Mouse (Mus musculus): ENCODE results near the gene Sirt7. TPM values are rescaled to one million over a fixed set of nuclear protein-coding genes. Genes with fewer than 3 reads are reported as not detected.

The Sirt7 gene
- polyA plus RNA-seq, 1 experiment from 2014 or later = 27.7 TPM

DNA sequence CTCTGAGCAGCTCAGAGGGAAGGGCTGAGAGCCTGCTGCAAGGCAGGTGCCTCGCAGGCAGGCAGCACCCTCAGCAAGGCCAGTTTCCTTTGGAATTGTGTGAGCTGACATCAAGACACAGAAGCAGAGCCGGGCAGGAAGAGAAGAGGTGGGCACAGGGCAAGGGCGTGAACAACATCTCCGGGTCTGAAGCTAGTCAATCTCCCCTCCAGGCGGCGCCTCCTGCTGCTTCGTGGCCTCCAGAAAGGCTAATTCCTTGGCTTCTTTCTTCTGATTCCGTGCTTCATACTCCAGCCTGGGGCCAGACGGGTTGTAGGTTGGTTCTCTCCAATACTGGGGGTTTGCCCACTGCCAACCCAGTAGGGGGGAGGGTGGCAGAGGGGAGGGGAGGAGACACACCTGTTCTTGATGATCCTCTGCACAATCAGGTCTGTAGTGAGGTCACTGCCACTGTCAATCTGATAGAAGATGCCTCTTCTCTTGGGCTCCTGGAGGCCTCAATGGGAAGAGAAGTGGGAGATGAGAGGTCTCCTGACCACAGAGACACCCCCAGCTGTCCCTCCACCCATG is 14.5 kb downstream of the Sirt7 start:
- DNase-seq (ENCODE audit: low spot score) = no peak
- H3K36me3 ChIP-seq (replicated peaks) = peaks cover 83% of the 10 kb centered on the region
- WGBS = 85% methylated on average over 9 of the region's 9 CpGs

DNA sequence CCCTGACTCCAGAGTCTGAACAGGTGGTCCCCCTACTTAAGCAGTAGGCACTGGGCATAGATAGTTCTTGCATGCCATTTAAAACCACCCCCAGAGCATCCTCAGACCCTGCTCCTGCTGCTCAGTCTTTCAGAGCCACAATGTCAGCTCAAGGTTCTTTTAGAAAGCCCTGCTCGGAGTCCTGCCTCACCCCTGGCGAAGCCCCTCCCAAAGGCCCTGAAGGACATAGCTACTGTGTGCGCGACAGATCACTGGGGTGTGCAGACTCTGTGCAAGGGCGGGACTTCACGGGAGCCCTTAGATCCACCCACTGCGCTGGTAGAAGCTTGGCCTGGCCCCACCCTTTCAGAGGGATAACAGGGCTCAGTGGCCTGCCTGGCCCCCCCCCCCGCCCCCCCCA is 15.8 kb downstream of the Sirt7 start:
- Histone ChIP-seq H3K4me1 (peaks cover 25% of the 10 kb centered on the region), H3K9me3 (no peaks in the 10 kb centered on the region), H3K27me3 (replicated peaks; ENCODE audit: low read depth, poor library complexity, severe bottlenecking) (peaks cover 40% of the 10 kb centered on the region), H3K27ac (replicated peaks) (peak overlapping the region; percentile 20; the same call in 1 of the 2 replicates), H3K4me3 (peak overlapping the region; percentile 49), H3K36me3 (replicated peaks) (peaks cover 86% of the 10 kb centered on the region)
- no peak for DNase-seq (ENCODE audit: low spot score)
- 42% methylated on average over 8 of the region's 8 CpGs for WGBS

More for the DNA sequence above, 14.5 kb downstream of the Sirt7 start:
- no peak overlapping the region for H3K27ac ChIP-seq (replicated peaks)
- H3K27me3 ChIP-seq (replicated peaks; ENCODE audit: low read depth, poor library complexity, severe bottlenecking) = peaks cover 40% of the 10 kb centered on the region
- H3K4me3 ChIP-seq = no peak overlapping the region
- H3K9me3 ChIP-seq = no peaks in the 10 kb centered on the region
- H3K4me1 ChIP-seq = peaks cover 29% of the 10 kb centered on the region

DNA sequence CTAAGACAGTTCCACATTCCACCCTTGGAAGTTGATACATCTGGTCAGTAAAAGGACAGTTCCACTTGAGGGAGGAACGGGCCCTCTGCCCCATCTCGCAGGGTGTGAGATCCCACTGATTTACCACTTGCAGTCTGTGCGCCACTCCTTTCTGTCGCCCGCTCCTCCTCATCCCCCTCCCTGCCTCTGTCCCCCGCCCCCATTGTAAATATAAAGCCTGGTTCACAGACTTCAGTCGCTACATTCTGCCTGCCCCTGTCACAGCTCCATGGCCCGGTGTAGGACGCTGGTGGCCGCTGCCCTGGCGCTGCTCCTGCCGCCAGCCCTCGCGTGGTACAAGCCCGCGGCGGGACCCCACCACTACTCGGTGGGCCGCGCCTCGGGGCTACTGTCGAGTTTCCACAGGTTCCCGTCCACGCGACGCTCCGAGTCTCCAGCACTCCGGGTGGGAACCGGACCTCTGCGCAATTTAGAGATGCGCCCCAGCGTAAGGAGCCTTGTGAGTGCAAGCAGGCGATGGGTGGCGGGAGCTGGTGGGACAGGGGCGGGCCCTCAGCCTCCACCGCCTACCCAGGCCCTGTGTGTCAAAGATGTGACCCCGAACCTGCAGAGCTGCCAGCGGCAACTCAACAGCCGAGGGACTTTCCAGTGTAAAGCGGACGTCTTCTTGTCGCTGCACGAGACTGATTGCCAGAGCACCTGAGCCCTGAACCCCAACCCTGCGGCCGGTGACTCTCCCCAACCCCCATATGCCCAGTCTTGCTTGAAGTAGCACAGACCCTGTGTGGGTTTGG is 16.6 kb downstream of the Sirt7 start, which contains the start of gene Npb:
TSS of gene Npb (plus strand) at position 237 of the 794 bp plus-strand sequence.
- Histone ChIP-seq H3K36me3 (replicated peaks) (peaks cover 86% of the 10 kb centered on the region), H3K4me3 (peak within 1 kb of the TSS; percentile 49), H3K4me1 (peaks cover 25% of the 10 kb centered on the region), H3K27me3 (replicated peaks; ENCODE audit: low read depth, poor library complexity, severe bottlenecking) (peaks cover 40% of the 10 kb centered on the region), H3K9me3 (no peaks in the 10 kb centered on the region), H3K27ac (replicated peaks) (peak within 1 kb of the TSS; percentile 20; the same call in 1 of the 2 replicates)
- WGBS = 6% methylated on average over 45 of the region's 45 CpGs
- no peak for DNase-seq (ENCODE audit: low spot score)

DNA sequence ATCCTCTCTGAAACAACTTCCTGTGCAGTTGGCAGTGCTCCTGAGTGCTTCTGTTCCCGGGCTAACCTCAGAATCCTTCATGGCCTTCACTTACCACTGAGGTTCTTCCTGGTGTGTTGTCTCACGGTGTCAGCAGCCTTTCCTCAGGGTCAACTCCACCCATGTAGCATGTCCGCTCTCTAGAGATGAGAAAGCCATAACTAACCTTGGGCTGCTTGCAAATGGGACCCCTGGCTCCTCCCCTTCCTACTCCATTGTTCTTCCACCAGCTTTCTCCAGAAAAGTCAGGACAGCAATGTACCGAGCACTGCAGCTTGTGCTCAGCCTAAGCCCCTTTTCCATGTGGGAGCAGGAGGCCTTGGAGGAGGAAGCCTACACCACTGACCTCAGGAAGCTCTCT is 18.3 kb downstream of the Sirt7 start:
- Histone ChIP-seq H3K4me3 (0 out of 2 replicates have a peak overlapping the region, but pooled peaks have one; percentile 49), H3K36me3 (replicated peaks) (peaks cover 86% of the 10 kb centered on the region), H3K27ac (replicated peaks) (0 out of 2 replicates have a peak overlapping the region, but pooled peaks have one; percentile 21), H3K4me1 (peaks cover 25% of the 10 kb centered on the region), H3K9me3 (no peaks in the 10 kb centered on the region), H3K27me3 (replicated peaks; ENCODE audit: low read depth, poor library complexity, severe bottlenecking) (peaks cover 40% of the 10 kb centered on the region)
- no peak for DNase-seq (ENCODE audit: low spot score)
- 85% methylated on average over 4 of the region's 4 CpGs for WGBS

DNA sequence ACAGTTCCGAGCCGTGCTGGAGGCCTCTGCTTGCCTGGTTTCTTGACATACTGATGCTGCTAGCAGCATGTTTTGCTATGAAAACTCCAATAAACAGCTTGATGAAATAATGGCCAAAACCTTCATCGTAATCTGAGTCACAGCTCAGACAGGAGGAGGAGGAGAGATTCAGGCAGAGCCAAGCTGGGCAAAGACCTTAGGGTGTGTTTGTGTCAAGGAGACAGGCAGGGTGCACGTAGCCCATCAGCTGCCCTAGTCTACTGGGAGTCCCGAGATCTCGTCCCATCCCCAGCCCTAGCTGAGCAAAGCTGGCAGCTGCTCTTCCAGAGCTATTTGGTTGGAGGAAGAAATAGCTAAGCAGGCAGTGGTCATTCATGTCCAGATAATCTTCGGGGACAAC is 19.4 kb downstream of the Sirt7 start:
- Histone ChIP-seq H3K27me3 (replicated peaks; ENCODE audit: low read depth, poor library complexity, severe bottlenecking) (peaks cover 40% of the 10 kb centered on the region), H3K36me3 (replicated peaks) (peaks cover 84% of the 10 kb centered on the region), H3K9me3 (no peaks in the 10 kb centered on the region), H3K4me1 (peaks cover 25% of the 10 kb centered on the region), H3K27ac (replicated peaks) (no peak overlapping the region), H3K4me3 (no peak overlapping the region)
- 90% methylated on average over 7 of the region's 7 CpGs for WGBS
- DNase-seq (ENCODE audit: low spot score) = no peak

DNA sequence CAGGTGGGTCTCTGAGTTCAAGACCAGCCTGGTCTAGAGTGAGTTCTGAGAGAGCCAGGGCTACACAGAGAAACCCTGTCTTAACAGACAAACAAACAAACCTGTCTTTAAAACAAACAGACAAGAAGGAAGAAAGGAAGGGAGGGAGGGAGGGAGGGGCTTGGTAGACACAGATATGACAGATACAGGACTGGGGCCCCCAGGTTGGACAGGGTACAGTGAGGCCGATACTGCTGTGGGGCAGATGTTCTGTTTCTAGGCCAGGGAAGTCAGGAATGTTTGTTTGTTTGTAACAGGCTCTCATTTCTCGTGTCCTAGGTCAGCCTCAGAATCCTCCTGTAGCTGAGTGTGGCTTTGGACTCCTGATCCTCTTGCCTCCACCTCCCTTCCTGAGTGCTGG is 21.5 kb downstream of the Sirt7 start:
- WGBS = 77% methylated on average over 2 of the region's 2 CpGs
- no peak overlapping the region for H3K27ac ChIP-seq (replicated peaks)
- no peak for DNase-seq (ENCODE audit: low spot score)
- no peaks in the 10 kb centered on the region for H3K9me3 ChIP-seq
- peaks cover 25% of the 10 kb centered on the region for H3K27me3 ChIP-seq (replicated peaks; ENCODE audit: low read depth, poor library complexity, severe bottlenecking)
- H3K4me3 ChIP-seq = no peak overlapping the region
- peaks cover 76% of the 10 kb centered on the region for H3K36me3 ChIP-seq (replicated peaks)
- peaks cover 27% of the 10 kb centered on the region for H3K4me1 ChIP-seq

DNA sequence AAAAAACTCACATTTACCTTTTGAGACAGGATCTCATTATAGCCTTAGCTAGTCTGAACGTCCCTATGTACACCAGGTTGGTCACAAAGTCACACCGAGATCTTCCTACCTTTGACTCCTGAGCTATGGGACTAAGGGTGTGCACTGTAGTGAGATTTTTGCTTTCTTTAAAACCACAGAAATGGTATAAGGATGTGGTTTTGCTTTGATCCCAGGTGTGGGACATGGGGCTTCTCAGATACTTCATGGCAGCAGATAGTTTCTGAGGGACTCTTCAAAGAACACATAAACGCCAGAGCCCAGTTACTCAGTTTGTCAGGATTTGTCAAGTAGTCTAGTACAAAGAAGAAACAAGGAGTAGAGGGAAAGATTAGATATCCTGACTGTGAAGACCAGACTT is 24.3 kb downstream of the Sirt7 start:
- WGBS = 89% methylated on average over 3 of the region's 3 CpGs
- H3K36me3 ChIP-seq (replicated peaks) = peaks cover 77% of the 10 kb centered on the region
- H3K4me1 ChIP-seq = peaks cover 31% of the 10 kb centered on the region
- no peak for DNase-seq (ENCODE audit: low spot score)
- H3K9me3 ChIP-seq = no peaks in the 10 kb centered on the region
- H3K4me3 ChIP-seq = no peak overlapping the region
- H3K27me3 ChIP-seq (replicated peaks; ENCODE audit: low read depth, poor library complexity, severe bottlenecking) = no peaks in the 10 kb centered on the region
- no peak overlapping the region for H3K27ac ChIP-seq (replicated peaks)

DNA sequence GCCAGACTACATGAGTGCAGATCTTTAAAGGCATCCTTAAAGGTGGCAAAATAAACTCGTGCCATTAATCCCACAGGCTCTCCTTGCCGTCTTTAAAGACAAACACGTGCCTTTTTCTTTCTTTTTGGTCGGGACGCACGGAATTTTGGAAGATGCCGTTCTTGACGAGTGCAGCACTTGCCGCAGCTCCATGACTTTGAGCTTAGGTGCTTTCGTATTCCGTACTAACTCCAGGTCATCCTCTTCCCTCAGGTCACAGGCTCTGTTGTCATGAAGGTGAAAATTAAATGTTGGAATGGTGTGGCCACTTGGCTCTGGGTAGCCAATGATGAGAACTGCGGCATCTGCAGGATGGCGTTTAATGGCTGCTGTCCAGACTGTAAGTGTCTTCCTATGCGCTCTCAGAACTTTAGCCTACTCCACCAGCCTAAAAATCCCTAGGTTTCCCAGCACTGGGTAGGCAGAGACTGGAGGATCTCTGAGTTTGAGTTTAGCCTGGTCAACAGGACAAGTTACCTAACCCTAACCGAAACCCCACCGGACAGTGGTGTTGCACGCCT is 26.0 kb downstream of the Sirt7 start:
- peak overlapping the region; percentile 99 for H3K27ac ChIP-seq (replicated peaks)
- H3K4me1 ChIP-seq = peaks cover 34% of the 10 kb centered on the region
- DNase-seq (ENCODE audit: low spot score) = no peak
- H3K36me3 ChIP-seq (replicated peaks) = peaks cover 77% of the 10 kb centered on the region
- no peaks in the 10 kb centered on the region for H3K9me3 ChIP-seq
- peak overlapping the region; percentile 99 for H3K4me3 ChIP-seq
- H3K27me3 ChIP-seq (replicated peaks; ENCODE audit: low read depth, poor library complexity, severe bottlenecking) = no peaks in the 10 kb centered on the region
- WGBS = 54% methylated on average over 17 of the region's 17 CpGs

DNA sequence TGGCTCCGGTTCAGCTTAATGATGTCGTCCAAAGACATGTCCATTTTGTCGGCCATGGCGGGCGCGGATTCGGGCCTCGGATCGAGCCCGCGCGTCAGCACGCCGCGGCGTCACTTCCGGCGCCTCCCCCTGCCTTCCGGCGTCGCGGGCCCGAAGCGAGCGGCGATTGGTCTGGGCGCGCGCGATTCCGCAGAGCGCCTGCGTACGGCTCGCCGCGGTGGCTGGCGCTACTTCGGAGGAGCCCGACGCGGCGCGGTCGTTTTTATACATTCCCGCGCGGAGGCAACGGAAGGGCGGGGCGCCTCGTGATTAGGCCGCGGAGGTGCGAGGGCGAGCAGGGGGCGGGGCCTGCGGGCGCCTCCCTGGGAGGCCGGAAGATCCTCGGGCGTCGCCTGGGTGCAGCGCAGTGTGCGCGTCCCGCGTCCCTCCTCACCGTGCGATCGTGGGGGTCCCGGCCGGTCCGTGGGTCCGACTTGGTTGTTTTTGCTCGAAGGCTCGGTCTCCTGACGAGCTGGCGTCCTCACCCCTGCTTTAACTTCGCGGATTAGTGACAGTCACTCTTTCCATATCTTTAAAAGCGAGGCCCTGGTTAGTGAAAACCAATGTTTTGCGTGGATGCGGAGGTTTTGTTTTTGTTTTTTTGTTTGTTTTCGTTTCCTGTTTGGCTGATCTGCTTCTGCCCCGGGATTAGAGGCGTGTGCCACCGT is 26.6 kb downstream of the Sirt7 start, which contains the start of the genes Alyref and Anapc11:
TSS of gene Alyref (minus strand) at position 83 of the 707 bp plus-strand sequence.
TSS of gene Anapc11 (plus strand) at position 139 of the 707 bp plus-strand sequence.
- H3K27ac ChIP-seq (replicated peaks) = peak within 1 kb of the TSS; percentile 99
- no peaks in the 10 kb centered on the region for H3K27me3 ChIP-seq (replicated peaks; ENCODE audit: low read depth, poor library complexity, severe bottlenecking)
- DNase-seq (ENCODE audit: low spot score) = peak; percentile 97
- peaks cover 34% of the 10 kb centered on the region for H3K4me1 ChIP-seq
- H3K9me3 ChIP-seq = no peaks in the 10 kb centered on the region
- H3K36me3 ChIP-seq (replicated peaks) = peaks cover 77% of the 10 kb centered on the region
- WGBS = under 1% methylated on average over 88 of the region's 88 CpGs
- H3K4me3 ChIP-seq = peak within 1 kb of the TSS; percentile 99

DNA sequence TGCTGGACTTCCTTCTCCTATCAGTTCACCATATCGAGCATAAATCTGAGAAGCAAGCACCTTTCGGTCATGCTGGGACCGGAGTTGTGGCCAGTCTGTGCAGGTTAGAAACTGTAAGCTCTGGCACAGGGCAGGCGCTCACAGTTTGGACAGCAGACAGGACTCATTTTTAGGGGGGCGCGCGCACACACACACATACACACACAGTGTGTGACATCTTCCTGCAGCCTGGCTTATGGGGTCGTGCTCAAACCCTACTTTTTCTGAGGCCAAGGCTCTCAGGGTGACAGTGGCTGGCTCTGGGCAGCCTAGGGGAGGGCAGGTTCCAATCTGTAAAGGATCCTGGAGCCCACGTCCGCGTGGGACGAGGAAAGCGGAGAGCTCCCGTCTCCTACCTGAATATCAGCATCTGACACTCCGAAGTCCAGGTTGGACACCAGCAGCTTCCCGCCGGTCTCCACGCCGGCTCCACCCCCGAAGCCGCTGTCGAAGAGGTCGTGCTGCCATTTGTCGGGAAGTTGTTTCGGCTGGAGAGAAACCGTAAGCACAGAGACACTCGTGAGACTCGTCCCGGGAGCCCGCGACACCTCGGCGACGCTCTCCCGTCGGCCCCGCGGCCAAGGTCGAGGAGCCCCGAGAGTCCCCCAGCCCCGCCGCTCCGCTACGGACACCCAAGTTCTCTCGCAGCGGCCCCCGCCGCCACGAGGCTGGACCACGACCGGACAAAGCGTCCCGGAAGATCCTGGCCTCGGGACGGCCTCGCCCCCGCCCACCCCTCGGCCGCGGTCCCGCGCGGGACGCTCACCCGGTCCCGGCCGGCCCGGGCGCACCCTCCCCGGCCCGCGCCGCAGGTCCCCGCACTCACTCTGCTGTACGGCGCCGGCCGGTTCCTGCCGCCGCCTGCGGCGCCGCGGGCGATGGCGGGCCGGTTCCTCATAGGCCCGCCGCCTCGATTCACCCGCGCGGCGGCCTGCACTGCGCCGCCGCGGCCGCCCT is 27.5 kb downstream of the Sirt7 start:
- Histone ChIP-seq H3K9me3 (no peaks in the 10 kb centered on the region), H3K27ac (replicated peaks) (peak overlapping the region; percentile 99), H3K27me3 (replicated peaks; ENCODE audit: low read depth, poor library complexity, severe bottlenecking) (no peaks in the 10 kb centered on the region), H3K4me3 (peak overlapping the region; percentile 99), H3K4me1 (peaks cover 34% of the 10 kb centered on the region), H3K36me3 (replicated peaks) (peaks cover 77% of the 10 kb centered on the region)
- 5% methylated on average over 99 of the region's 99 CpGs for WGBS
- peak; percentile 44 for DNase-seq (ENCODE audit: low spot score)

DNA sequence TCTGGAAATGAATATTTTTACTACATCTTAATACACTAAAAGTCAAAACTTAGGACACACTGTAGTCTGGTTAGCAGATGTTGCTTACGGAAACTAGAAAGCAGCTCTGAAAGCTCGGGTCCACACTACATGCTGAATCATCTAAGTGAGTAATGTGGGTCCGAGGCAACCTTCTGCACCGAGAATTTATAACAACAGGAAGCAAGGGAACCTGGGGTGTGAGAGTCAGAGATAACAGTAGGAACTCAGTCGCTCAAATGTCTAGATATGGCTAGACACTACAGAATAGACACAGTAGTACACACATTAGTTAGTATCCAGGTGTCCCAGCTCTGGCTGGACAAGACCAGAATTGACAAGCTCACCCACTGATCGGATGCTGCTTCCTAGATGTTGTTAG is 36.5 kb downstream of the Sirt7 start:
- WGBS = 93% methylated on average over 6 of the region's 6 CpGs
- H3K4me3 ChIP-seq = no peak overlapping the region
- no peaks in the 10 kb centered on the region for H3K4me1 ChIP-seq
- H3K9me3 ChIP-seq = peaks cover 5% of the 10 kb centered on the region; the same call in 1 of the 2 replicates
- H3K27me3 ChIP-seq (replicated peaks; ENCODE audit: low read depth, poor library complexity, severe bottlenecking) = no peaks in the 10 kb centered on the region
- H3K36me3 ChIP-seq (replicated peaks) = peaks cover 100% of the 10 kb centered on the region
- H3K27ac ChIP-seq (replicated peaks) = no peak overlapping the region
- no peak for DNase-seq (ENCODE audit: low spot score)

All from embryonic facial prominence, embryonic 10.5 days (tissue).